Mouse (Mus musculus) kidney, adult 8-10 months (tissue): Measurements from ENCODE around the gene C1ql4.
A peak's percentile ranks its signal among the peaks of the same experiment; 100 is the strongest.
"Not testable (repeated sequence)": the region's sequence is repeated elsewhere in the genome, so short reads cannot be mapped to it uniquely, and the experiment has no call there.

Experiments used
- DNase-seq, 2 experiments: peaks; one replicate each; pipeline ENCODE4 v3.0.0; 2022

Gene C1ql4

GRCm38 (mm10) chr15:99071988-99072387 lies 15.6 kb downstream of the C1ql4 start:
- no peak for DNase-seq

- no peak for DNase-seq
These were observed 22.0 kb downstream of the C1ql4 start for GRCm38 (mm10) chr15:99065557-99066165.

GRCm38 (mm10) chr15:99056332-99056731 lies 31.3 kb downstream of the C1ql4 start:
- no peak for DNase-seq

- no peak for DNase-seq
These were observed 32.1 kb downstream of the C1ql4 start for GRCm38 (mm10) chr15:99055511-99055961.

GRCm38 (mm10) chr15:99055040-99055439 lies 32.6 kb downstream of the C1ql4 start, which contains the start of gene Prph:
Gene Prph, plus strand, starts transcription at chr15:99055174.
- no peak for DNase-seq

GRCm38 (mm10) chr15:99053373-99053772 lies 34.2 kb downstream of the C1ql4 start:
- no peak for DNase-seq

- DNase-seq, result peak in 1 of 2 experiments; percentile 64
These were observed 38.0 kb downstream of the C1ql4 start for GRCm38 (mm10) chr15:99049473-99050253.

- DNase-seq, result not testable (repeated sequence)
These were observed 41.9 kb downstream of the C1ql4 start for GRCm38 (mm10) chr15:99045734-99046133.

GRCm38 (mm10) chr15:99044854-99045253 lies 42.8 kb downstream of the C1ql4 start:
- peak; percentile 74 to 78 for DNase-seq

GRCm38 (mm10) chr15:99042334-99042733 lies 45.3 kb downstream of the C1ql4 start:
- no peak for DNase-seq

- DNase-seq, result no peak
These were observed 46.4 kb downstream of the C1ql4 start for GRCm38 (mm10) chr15:99040920-99041856.

GRCm38 (mm10) chr15:99039996-99040919 lies 47.4 kb downstream of the C1ql4 start:
- no peak for DNase-seq

- no peak for DNase-seq
These were observed 48.3 kb downstream of the C1ql4 start for GRCm38 (mm10) chr15:99039306-99039705.

GRCm38 (mm10) chr15:99038797-99039196 lies 48.8 kb downstream of the C1ql4 start:
- DNase-seq, result no peak

GRCm38 (mm10) chr15:99038025-99038424 lies 49.6 kb downstream of the C1ql4 start:
- no peak for DNase-seq

- no peak for DNase-seq
These were observed 51.2 kb downstream of the C1ql4 start for GRCm38 (mm10) chr15:99036249-99036905.

GRCm38 (mm10) chr15:99035431-99035830 lies 52.2 kb downstream of the C1ql4 start:
- DNase-seq, result peak; percentile 67 to 81
